Mouse (Mus musculus): ENCODE measurements around the gene Ate1. TPM values are rescaled to one million over a fixed set of nuclear protein-coding genes. Genes with fewer than 3 reads are reported as not detected.
"Not testable (repeated sequence)": the region's sequence is repeated elsewhere in the genome, so short reads cannot be mapped to it uniquely, and the experiment has no call there.

Ate1 gene
- total RNA-seq, 2 experiments from 2014 or later: 61.6 to 61.9 TPM

DNA sequence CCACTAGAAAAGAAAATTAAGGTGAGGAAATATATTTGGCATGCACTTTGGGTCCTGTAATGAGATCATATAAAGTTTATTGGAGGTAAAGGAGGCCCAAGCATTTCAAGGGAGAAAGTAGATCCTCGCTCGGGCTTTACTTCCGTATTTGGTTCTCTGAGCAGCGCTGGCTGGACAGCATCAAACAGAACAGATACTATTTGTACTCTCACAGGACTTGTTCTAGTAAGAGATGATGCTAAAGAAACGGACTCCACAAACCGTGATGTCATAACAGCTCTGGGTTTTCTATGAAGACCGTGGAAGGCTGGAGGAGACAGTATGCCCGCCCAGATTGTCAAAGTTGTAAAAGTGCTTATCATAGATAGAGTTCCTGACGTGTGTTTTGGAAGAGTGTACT lies 7.1 kb upstream of the Ate1 start:
- DNase-seq (ENCODE audit: low spot score in 2 of 2): no peak

DNA sequence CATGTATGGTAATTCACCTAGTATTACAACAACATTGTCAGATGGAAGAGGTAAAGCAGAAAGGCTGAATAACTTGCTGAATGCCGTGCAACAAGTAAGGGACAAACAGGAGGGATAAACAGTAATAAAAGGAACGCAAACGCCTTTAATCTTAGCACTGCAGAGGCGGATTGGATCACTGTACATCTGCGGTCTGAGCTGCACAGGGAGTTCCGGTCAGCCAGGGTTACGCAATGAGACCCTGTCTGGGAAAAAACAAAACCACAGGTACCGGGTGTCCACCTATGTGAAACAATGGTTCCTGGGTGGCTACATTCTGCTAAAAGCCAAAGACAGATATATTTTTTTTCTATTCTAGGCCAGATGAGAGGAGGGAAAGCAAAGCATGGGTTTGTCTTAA lies 3.3 kb upstream of the Ate1 start:
- no peak for DNase-seq (ENCODE audit: low spot score in 2 of 2)

DNA sequence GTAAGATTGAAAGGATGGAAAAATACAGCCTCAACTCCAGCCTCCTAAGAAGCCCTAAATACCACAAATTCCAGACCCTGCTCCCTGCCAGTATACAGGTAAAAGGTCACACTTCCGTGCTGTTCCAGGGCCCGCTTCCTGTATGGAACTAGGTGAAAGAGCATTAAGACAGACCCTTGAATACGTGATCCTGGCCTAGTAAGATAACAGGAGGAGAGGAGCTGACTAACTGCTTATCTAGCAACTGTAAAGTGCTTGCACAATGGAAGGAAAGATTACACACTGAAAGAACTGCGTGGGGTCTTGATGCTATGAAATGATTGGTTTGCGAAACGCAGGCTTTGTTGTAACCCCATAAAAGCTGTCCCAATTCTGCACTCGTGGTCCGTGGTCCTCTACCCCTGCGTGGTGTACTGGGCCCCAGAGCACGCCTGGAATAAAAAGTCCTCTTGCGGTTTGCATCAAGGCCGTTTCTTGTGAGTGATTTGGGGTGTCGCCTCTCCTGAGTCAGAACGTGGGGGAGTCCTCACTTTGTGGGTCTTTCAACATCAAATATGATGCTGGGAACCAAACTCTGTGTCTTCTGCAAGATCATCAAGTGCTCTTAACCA lies 748 bp upstream of the Ate1 start:
- no peak for DNase-seq (ENCODE audit: low spot score in 2 of 2)

DNA sequence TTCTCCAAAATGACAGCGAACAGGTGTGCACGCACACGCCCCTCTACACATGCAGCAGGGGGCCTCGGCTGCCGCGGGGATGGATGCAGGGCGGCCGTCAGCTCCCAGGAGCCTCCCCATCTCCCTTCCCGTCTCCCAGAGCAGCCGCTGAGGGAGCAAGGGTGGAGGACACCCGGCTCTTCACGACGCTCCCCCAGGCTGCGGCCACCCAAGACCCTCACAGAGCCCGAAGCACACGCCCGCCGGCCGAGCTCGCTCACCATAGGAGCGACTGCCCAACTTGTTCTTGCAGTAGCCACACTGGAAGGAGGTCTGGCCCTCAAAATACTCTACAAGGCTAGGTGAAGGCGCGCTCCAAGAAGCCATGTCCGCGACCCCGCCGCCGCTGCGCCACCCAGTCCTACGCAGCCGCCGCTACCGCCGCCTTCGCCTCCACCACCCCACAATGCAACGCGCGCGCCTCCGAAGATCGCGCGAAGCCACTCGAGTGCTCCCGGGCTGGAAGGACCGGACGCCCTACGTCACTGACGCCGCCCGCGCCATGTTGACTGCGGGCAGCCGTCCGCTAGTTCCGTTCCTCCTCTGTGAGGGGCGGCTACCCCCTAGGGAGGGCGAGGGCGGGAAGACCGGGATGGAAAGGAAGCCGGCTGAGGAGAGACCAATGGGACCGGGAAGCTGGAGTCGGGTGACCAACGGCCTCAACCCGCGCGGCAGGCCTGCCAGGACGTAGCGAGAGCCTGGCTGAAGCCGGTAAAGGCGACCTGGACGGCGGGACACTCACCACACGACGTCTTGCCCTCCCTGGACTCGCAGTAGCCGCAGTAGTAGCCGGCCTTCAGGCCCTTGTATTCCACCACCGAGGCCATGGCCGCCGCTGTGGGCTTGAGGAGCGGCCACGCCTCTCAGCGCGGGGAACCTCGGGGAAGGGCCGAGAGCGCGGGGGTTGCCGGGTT lies 797 bp downstream of the Ate1 start:
- DNase-seq (ENCODE audit: low spot score in 2 of 2): peak; percentile 98

DNA sequence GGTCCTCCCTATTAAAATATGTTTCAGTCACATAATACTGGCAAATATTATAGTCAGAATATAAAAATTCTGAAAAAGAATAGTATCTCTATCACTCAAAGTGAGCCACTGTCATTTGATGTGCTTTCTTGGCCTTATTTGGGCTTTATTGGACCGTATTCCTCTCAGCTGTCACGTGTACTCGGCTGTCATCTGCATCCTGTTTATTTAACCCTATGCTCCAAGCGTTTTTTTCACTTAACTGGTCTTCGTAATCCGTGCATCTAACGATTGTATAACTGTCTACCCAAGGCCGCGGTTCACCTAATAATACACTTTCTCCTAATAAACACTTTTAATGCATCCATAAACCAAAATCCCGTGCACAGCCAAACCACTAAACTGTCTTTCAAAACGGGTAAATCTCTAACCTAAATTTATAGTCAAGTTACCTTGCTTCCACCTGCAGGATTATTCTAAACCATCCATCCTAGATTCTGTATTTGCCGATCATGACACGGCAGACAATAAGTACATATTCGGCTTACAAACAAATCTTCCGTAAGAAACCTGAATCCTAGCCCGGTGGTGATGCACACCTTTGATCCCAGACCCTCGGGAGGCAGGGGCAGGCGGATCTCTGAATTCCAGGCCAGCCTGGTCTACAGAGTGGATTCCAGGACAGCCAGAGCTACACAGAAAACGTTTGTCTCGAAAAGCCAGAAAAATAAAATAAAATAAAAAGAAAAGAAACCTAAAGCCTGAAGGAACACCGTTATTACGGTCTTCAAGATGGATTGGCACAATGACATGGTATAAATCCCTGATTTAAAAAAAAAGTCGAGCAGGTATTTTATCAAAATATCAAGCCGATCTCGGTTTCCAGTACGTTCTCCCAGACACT lies 1.7 kb downstream of the Ate1 start:
- DNase-seq (ENCODE audit: low spot score in 2 of 2): peak in 1 of 2 experiments; percentile 43

DNA sequence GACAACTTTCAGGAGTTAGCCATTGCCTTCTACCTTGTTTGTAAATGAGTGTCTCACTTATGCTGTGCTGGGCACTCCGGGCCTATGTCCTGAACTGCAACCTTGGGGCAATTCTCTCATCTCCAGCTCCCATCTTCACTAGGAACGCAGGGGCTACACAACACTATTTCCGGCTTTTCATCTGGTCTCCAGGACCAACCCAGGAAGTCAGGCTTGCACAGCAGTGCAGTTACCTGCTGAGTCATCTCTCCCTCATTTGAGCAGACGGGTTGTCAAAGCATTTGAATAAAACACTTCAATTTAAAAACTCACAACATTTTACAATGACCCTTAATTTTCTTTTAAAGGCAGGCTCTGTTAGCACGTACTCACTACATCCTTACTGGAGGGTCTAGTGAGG lies 9.9 kb downstream of the Ate1 start:
- no peak for DNase-seq (ENCODE audit: low spot score in 2 of 2)

DNA sequence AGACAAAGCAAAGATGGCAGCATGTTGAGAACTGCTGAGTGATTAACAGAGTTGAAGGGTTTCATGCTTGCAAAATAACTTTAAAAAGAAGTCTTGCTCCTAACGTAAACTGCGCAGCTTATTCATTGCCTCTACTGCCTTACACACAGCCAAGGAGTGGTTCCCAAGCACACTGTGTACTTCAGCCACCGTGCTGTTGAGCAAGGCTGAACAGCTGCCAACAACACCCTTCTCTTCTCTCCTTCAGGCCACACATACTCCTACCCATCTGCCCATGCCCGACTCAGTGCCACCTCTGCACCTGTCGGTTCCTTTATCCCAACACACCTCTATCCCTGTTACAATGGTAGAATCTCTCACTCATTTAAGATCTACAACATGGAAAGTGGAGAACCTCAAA lies 17.2 kb downstream of the Ate1 start:
- DNase-seq (ENCODE audit: low spot score in 2 of 2): no peak

DNA sequence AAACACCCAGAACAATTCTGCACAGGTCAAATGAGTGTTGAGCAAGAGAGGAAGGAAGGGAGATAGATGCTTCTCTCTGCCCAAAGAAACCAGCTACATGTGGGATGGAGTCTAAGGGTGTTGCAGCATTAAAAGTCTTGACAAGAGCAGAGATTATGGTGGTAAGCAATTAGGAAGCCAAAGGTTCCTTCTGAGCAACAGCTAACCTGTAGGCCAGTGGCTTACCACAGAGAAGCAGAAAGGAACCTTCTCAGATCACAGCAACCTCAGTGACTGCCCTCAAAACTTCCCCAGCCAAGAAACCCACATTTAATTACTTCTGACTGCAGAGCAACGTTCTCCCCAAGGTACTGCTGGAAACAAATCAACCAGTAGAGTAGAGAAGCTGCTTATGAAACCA lies 18.7 kb downstream of the Ate1 start:
- no peak for DNase-seq (ENCODE audit: low spot score in 2 of 2)

DNA sequence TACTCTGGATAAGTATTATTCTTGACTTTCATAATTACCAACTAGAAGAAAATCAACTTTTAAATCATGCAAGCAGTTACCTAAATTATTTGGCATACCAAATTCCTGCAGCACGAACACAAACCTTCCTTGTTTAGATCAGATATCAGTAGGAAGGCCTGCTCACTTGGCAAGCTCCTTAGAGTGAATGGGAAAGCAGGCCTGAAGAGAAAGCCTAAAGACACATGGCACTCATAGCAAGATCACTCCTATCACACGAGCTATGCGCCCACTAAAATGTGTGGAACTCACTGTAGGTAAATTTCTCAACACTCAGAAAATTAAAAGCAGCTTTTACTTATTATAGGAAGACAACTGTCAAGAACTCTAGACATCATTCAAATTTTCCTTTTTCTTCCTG lies 26.8 kb downstream of the Ate1 start:
- no peak for DNase-seq (ENCODE audit: low spot score in 2 of 2)

DNA sequence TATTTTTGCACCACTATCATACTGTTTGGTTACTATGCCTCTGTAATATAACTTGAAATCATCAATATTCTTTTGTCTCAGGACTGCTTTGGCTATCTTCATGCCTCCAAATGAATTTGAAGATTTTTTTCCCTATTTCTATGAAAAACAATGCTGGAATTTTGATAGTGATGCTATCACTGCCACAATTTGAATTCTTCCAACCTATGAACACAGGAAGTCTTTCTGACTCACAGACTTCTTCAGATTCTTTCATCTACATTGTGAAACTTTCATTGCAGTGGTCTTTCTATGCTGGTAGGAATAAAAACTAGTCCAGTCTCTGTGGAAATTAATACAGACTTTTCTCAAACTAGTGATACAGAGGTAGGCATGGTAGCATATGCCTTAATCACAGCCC lies 28.1 kb downstream of the Ate1 start:
- DNase-seq (ENCODE audit: low spot score in 2 of 2): no peak

DNA sequence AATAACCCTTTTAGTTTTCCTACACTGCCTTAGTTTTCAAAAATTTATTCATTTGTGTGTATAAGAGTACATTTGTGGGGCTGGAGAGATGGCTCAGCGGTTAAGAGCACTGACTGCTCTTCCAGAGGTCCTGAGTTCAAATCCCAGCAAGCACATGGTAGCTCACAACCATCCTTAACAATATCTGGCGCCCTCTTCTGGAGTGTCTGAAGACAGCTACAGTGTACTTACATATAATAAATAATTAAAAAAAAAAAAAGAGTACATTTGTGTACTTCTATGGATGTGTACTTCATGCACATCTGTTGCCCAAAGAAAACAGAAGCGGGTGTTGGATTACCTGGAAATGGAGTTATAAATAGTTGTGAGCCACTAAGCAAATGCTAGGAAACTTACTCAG lies 41.2 kb downstream of the Ate1 start:
- DNase-seq (ENCODE audit: low spot score in 2 of 2): not testable (repeated sequence)

DNA sequence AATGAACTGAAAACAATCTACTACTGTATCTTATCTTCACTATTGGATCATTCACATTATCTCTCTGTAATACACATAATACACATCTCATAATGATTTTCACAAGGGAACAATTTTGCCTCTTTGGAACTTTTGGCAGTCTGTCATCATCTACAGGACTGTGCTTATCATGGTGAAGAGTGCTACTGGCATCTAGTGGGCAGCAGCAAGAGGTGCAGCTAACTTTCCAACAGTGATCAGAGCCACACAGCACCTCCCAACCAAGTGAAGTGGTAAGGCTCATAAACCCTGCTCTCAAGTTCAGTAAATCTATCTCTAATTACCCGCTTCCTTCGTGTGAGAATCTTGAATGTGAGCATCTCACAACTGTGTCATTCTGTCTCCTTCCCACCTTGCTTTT lies 44.2 kb downstream of the Ate1 start:
- peak; percentile 54 to 82 for DNase-seq (ENCODE audit: low spot score in 2 of 2)

DNA sequence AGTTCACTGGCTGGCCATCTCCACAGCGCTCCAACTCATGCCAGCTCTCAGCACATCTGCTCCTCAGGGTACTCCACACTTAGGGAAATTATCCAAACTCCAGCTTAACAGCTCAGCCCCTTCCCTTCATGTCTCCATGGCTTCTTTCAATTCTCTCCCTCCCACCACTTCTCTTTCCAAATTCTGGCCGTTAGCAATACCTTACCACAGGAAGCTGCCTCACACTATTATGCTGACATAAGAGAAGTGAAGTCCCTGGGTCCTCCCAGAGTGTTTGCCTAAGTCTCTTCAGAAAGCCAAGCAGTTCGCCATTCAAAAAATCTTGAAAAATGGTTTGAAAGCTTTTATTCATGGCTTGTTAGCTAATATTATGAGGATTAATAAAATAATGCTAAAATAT lies 46.3 kb downstream of the Ate1 start:
- DNase-seq (ENCODE audit: low spot score in 2 of 2): no peak

DNA sequence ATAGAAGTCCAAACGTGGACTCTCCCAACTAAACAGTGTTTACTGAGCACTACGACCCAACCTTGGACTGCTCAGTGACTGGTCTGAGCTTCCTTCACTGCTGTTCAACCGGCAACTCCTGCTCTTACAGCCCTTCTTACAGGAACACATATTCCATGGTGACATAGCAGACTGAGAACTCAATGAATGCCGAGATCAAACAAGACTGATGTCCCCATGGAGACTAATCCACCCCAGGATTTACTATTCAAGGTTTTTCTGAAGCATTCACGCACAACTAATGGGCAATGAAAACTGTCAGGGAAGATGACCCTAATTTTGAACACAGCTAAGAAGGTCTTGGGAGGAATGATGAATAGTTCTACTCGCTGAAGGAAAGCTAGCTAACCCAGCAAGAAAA lies 47.5 kb downstream of the Ate1 start:
- DNase-seq (ENCODE audit: low spot score in 2 of 2): no peak

DNA sequence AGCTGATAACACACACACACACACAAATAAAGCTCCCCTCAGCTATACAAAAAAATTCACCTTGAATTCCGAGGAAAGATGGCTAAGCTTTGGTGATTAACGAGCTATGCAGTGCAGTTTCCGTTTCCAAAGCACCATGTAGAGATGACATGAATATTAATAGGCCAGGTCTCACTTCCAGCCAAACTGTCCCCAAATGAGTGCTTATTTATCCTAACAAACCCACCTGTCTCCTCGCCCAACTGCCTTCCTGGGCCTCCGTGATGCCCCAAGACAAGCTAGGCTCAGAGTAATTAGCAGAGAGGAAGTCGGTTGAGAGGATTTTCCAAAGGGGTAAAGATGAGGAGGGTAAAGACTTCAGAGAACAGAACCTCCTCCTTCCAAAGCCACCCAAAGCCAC lies 49.1 kb downstream of the Ate1 start:
- DNase-seq (ENCODE audit: low spot score in 2 of 2): no peak

DNA sequence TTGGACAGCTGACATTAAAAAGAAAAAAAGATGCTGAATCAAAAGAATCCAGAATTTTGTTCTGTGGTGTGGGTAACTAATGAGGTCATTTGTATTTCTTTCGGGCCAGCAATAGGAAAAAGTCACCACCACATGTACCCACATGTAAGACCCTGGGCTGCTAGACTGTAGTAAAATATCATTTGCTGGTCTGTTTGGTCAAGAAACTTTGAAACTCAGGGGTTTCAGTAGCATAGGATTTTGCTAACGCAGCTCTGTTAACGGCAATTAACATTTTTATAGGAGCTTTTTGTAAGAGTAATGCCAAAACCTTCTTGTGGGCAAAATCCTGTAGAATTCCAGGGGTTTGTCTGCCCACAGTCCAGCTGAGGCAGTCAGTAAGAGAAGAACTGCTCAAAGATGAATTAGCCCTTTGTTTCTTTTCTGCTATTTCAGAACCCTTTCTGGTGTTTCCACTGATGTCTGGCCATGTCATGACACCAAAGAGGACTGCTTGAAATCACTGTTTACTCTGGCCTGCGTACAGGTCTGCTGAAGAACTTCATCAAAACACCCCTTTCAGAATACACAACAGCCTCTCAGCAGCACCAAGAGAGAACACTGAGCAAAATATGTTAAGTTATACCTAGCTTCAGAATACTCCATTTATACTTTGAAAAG lies 64.5 kb downstream of the Ate1 start:
- peak in 1 of 2 experiments; percentile 21 for DNase-seq (ENCODE audit: low spot score in 2 of 2)

DNA sequence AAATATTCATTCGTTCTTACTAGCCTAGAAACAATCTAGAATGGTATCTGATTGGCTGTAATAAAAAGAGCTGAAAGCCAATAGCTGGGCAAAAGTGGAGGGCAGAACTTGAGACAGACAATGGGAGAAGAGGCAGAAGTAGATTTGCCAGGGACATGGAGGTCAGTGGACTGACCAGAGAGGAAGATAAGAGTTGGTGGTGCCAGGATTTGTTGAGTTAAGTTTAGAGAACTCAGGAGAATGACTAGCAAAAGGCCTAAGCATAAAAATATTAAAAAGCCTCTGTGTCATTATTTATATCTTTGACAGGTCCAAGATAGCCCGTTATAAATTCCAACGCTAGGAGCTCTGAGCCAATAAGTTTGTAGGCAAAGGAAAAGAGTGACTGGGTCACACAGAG lies 65.9 kb downstream of the Ate1 start:
- no peak for DNase-seq (ENCODE audit: low spot score in 2 of 2)

DNA sequence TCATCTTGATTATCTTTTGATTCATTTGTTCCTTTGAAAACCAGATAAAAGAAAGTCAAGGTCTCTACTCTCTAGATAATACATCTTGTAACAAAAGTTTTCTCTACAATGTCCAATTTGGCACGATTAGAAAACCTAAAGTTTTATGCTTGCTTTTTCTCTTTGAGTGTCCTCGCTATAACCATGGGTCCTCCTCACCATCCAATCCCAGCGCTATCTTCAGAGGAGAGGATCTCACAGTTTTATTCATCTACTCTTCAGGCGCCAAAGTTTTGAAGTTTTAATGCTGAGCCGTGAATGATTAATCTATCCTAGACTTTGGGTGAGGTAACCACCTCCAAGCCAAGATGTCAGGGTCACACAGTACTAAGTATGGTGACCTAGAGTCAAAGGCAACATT lies 84.4 kb downstream of the Ate1 start:
- DNase-seq (ENCODE audit: low spot score in 2 of 2): no peak

DNA sequence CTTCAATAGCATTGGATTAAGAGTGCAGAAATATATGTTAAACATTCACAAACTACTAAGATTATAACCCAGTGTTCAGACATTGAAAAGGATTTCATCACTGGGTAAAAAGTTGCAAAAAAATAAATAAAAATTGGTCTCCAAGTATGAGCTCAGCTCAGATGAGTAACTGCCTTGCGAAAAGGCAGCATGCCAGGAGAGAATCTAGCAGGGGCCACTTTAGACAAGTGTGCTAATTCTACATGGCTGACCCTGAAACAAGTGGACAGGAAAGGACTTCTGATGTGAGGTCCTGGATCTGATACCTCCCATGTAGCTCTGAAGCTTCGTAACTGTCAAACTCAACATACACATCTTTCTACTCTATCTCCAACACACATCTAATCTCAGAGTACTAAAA lies 88.0 kb downstream of the Ate1 start:
- DNase-seq (ENCODE audit: low spot score in 2 of 2): no peak

DNA sequence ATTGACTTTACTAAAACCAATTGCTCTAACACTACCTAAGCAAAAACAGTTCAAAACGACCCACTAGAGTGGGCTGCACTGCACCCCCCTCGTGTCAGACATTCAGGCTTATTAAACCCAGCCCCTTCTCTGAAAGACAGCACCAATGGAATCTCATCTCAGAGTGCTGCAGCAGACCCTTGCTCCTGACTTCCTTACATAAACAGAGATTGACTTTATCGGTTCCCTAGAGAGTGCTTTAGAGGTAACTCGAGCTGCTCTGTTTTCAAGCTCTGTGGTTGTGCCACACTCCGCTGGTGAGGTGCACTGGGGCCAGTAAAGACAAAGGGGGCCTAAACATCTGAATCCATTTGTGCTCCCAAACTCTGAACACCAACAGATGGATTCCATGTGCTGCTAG lies 93.6 kb downstream of the Ate1 start:
- DNase-seq (ENCODE audit: low spot score in 2 of 2): no peak

DNA sequence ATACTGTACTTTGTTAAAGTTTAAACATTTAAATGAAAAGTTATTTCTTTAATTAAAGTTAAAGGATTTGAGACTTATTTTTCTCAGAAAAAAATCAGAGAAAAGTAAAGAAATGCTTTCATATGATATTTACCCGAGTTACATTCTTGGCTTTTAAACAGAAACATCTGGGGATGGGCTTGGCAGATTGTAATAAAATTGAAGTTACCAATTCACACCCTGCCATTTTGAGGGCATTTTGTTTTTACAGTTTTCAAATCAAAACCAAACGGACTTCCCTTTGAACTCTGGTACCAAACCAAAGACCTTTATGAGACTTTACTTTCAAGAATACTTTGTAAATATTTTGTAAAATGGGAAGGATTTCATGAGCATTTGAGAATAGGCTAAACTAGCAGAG lies 94.2 kb downstream of the Ate1 start:
- DNase-seq (ENCODE audit: low spot score in 2 of 2): no peak
